Mouse (Mus musculus) thymus, adult 2 months (tissue): ENCODE results near the gene Hsd17b13.
"Not testable (repeated sequence)": the region's sequence is repeated elsewhere in the genome, so short reads cannot be mapped to it uniquely, and the experiment has no call there.

Experiments
- CTCF ChIP-seq: fragments of 200-500 bp; IDR thresholded peaks from 2 replicates; pipeline ENCODE4 v1.5.1; 2012; ENCODE audit warnings: mild to moderate bottlenecking, control low read depth, low read length, moderate library complexity, borderline replicate concordance; ENCODE audit not compliant: control insufficient read depth, poor library complexity, insufficient read depth; ENCODE audit errors: extremely low read depth
- POLR2A ChIP-seq: fragments of 200-500 bp; IDR thresholded peaks from 2 replicates; pipeline ENCODE4 v1.6.1; 2012; ENCODE audit warnings: mild to moderate bottlenecking, low read length, control low read depth, moderate library complexity; ENCODE audit not compliant: control insufficient read depth, poor library complexity, insufficient read depth; ENCODE audit errors: extremely low read depth

DNA sequence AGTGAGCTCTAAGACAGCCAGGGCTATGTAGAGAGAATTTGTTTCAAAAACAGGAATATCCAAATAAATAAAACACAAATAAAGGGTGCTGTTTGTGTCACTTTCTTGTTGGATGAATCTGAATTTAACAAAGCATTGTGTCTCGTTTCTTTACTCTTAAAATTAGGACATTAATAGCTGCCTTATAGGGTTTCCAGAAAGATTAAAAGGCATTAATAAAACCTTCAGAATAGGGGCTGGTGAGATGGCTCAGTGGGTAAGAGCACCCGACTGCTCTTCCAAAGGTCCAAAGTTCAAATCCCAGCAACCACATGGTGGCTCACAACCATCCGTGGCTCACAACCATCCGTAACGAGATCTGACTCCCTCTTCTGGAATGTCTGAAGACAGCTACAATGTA is 47.0 kb upstream of the Hsd17b13 start:
- TF ChIP-seq CTCF, POLR2A: not testable (repeated sequence)
